Comparison of ENCODE assay signal across 27 mouse cellular contexts in genomic region chr4:47247574-47247973, GRCm38 (mm10). TPM values are rescaled to one million over a fixed set of nuclear protein-coding genes. Genes with fewer than 3 reads are reported as not detected.
DNase-seq lines count a peak whose midpoint lies in the region; ATAC-seq and TF ChIP-seq lines count a peak whose summit lies in the region.
"Had no signal": no experiment of that assay in that cellular context is flagged by ENCODE, and none has a peak within 500 bp of the region (broad histone marks: within the 10 kb centered on the region; RNA-seq: fewer than 3 reads in every experiment).

No protein-coding gene starts in this region.

- 0 out of 2 replicates have a peak, but pooled peaks cover under 1% of the 10 kb centered on the region for H3K36me3 ChIP-seq in heart, embryonic 13.5 days
- no peaks in the 10 kb centered on the region for H3K36me3 ChIP-seq in heart, embryonic 11.5 days (ENCODE audit: control insufficient read depth, insufficient read depth, low read length)
- no peaks in the 10 kb centered on the region for H3K36me3 ChIP-seq in midbrain, embryonic 10.5 days
- H3K36me3 ChIP-seq: forebrain, embryonic 12.5 days; kidney, embryonic 15.5 days; liver, embryonic 13.5 days; midbrain, embryonic 15.5 days; neural tube, embryonic 15.5 days had no signal

- peak overlapping the region; percentile 33; the same call in 1 of the 2 replicates for H3K9ac ChIP-seq in heart, embryonic 13.5 days
- no peak overlapping the region for H3K9ac ChIP-seq in heart, embryonic 11.5 days (ENCODE audit: low read depth, low read length)
- H3K9ac ChIP-seq: forebrain, embryonic 12.5 days; hindbrain, embryonic 14.5 days; kidney, embryonic 15.5 days; liver, embryonic 13.5 days; midbrain, embryonic 15.5 days; neural tube, embryonic 15.5 days had no signal

- H3K9me3 ChIP-seq in heart, embryonic 13.5 days = peaks cover 2% of the 10 kb centered on the region; the same call in 1 of the 2 replicates
- 0 out of 2 replicates have a peak, but pooled peaks cover under 1% of the 10 kb centered on the region for H3K9me3 ChIP-seq in heart, embryonic 11.5 days (replicated peaks; ENCODE audit: control insufficient read depth, low read length)
- no peaks in the 10 kb centered on the region; the same call in 1 of the 2 replicates for H3K9me3 ChIP-seq in midbrain, embryonic 10.5 days (replicated peaks)
- H3K9me3 ChIP-seq: kidney, embryonic 15.5 days; midbrain, embryonic 15.5 days; neural tube, embryonic 15.5 days had no signal

- whole genome bisulfite sequencing in heart, embryonic 13.5 days = 72% methylated on average over 6 of the region's 6 CpGs
- WGBS in heart, embryonic 11.5 days (ENCODE audit: insufficient replicate concordance) = 69% methylated on average over 6 of the region's 6 CpGs
- WGBS in midbrain, embryonic 10.5 days = 76% methylated on average over 6 of the region's 6 CpGs

- TF ChIP-seq CTCF in left cerebral cortex, adult 2 months (IDR thresholded peaks at IDR 0.05) = no peak

- DNase-seq in left cerebral cortex, adult 2 months (ENCODE audit: extremely low spot score in 1 of 2, low spot score in 2 of 2) = no peak
- DNase-seq in left cerebral cortex, adult 11 months (ENCODE audit: low spot score) = no peak
- DNase-seq in brain, adult 2 months (ENCODE audit: low read depth, low spot score) = peak; percentile 69
- peak; percentile 48 for DNase-seq in right cerebral cortex, postnatal 4 days
- DNase-seq in midbrain, embryonic 10.5 days (ENCODE audit: low spot score) = no peak
- DNase-seq: adrenal gland, postnatal 25 days; cerebellum, adult 18-20 months; cerebellum, postnatal 14 days; gastrocnemius, postnatal 14 days; heart, postnatal 10 days; layer of hippocampus, adult 9-11 months; liver, embryonic 13.5 days; lung, adult 18-20 months; thymus, adult 2 months; thymus, postnatal 36 days had no signal

- H3K4me3 ChIP-seq in heart, embryonic 13.5 days = no peak overlapping the region
- H3K4me3 ChIP-seq in heart, embryonic 11.5 days (ENCODE audit: low read depth, low read length) = no peak overlapping the region
- H3K4me3 ChIP-seq in left cerebral cortex, adult 2 months = no peak overlapping the region
- H3K4me3 ChIP-seq in midbrain, embryonic 10.5 days = no peak overlapping the region
- H3K4me3 ChIP-seq: erythroblast, embryonic 14.5 days; forebrain, embryonic 12.5 days; kidney, embryonic 15.5 days; liver, embryonic 13.5 days; midbrain, embryonic 15.5 days; neural tube, embryonic 15.5 days had no signal

- intact Hi-C loops in left cerebral cortex, adult 2 months (cut with DNase I) = no loop called here

- H3K4me2 ChIP-seq in heart, embryonic 13.5 days = no peak overlapping the region
- H3K4me2 ChIP-seq in heart, embryonic 11.5 days = no peak overlapping the region
- H3K4me2 ChIP-seq: forebrain, embryonic 12.5 days; hindbrain, embryonic 14.5 days; kidney, embryonic 15.5 days; liver, embryonic 13.5 days; midbrain, embryonic 15.5 days; neural tube, embryonic 15.5 days had no signal

- H3K27me3 ChIP-seq in heart, embryonic 13.5 days (replicated peaks) = no peaks in the 10 kb centered on the region
- H3K27me3 ChIP-seq in heart, embryonic 11.5 days (ENCODE audit: control insufficient read depth, insufficient read depth, low read length) = no peaks in the 10 kb centered on the region
- H3K27me3 ChIP-seq in midbrain, embryonic 10.5 days (ENCODE audit: low read depth, poor library complexity, severe bottlenecking) = no peaks in the 10 kb centered on the region
- H3K27me3 ChIP-seq: kidney, embryonic 15.5 days; liver, embryonic 13.5 days; midbrain, embryonic 15.5 days; neural tube, embryonic 15.5 days had no signal

- H3K27ac ChIP-seq in heart, embryonic 13.5 days (replicated peaks) = 0 out of 2 replicates have a peak overlapping the region, but pooled peaks have one; percentile 29
- no peak overlapping the region for H3K27ac ChIP-seq in heart, embryonic 11.5 days (ENCODE audit: low read depth, low read length)
- peak overlapping the region; percentile 53 for H3K27ac ChIP-seq in left cerebral cortex, adult 2 months
- no peak overlapping the region for H3K27ac ChIP-seq in midbrain, embryonic 10.5 days (replicated peaks)
- H3K27ac ChIP-seq: forebrain, embryonic 12.5 days; hindbrain, embryonic 14.5 days; kidney, embryonic 15.5 days; liver, embryonic 13.5 days; midbrain, embryonic 15.5 days; neural tube, embryonic 15.5 days had no signal

- H3K4me1 ChIP-seq in heart, embryonic 13.5 days = peaks cover 35% of the 10 kb centered on the region
- H3K4me1 ChIP-seq in heart, embryonic 11.5 days (ENCODE audit: control insufficient read depth, insufficient read depth, low read length) = 0 out of 2 replicates have a peak, but pooled peaks cover 3% of the 10 kb centered on the region
- peaks cover 16% of the 10 kb centered on the region; the same call in 1 of the 2 replicates for H3K4me1 ChIP-seq in midbrain, embryonic 10.5 days
- H3K4me1 ChIP-seq: midbrain, embryonic 15.5 days had no signal

- ATAC-seq in heart, embryonic 13.5 days (ENCODE audit: extremely low read depth, insufficient number of reproducible peaks, low FRiP score, low TSS enrichment) = no peak
- ATAC-seq in heart, embryonic 11.5 days (replicated peaks; ENCODE audit: insufficient number of reproducible peaks, low FRiP score, low TSS enrichment) = no peak
- ATAC-seq: intestine, postnatal 0 days; lung, postnatal 0 days; midbrain, embryonic 15.5 days had no signal

RNA-seq across cellular contexts. Expression of gene Col15a1, which starts 39.6 kb away (rescaled TPM):
- polyA plus RNA-seq in heart, embryonic 13.5 days (2015; fragmentation: Nextera tagmentation; extraction: Ambion mirVana) = 4.7 and 6.4 TPM in 2 replicates
- polyA plus RNA-seq in heart, embryonic 11.5 days (2014; fragmentation: Nextera tagmentation; extraction: Ambion mirVana) = 0.97 and 2.0 TPM in 2 replicates
- total RNA-seq in left cerebral cortex, adult 2 months (2021) = 1 to 10 TPM; 6.1 to 6.7 TPM
- polyA plus RNA-seq in midbrain, embryonic 10.5 days (2016; fragmentation: Nextera tagmentation; extraction: Ambion mirVana) = 2.5 and 2.7 TPM in 2 replicates
- total RNA-seq: granulocyte monocyte progenitor cell, adult 5-6 weeks; hematopoietic stem cell, adult 5-6 weeks had no signal
- polyA plus RNA-seq: erythroblast, embryonic 14.5 days had no signal

Comparison
In these comparisons a context has a peak if more than half of its experiments do, and no peak if none do; other contexts are left out.
1. H3K27ac ChIP-seq: peak in heart, embryonic 13.5 days (single experiment) and left cerebral cortex, adult 2 months (single experiment); none in heart, embryonic 11.5 days (single experiment) and midbrain, embryonic 10.5 days (single experiment).
2. DNase-seq: peak in brain, adult 2 months (single experiment) and right cerebral cortex, postnatal 4 days (single experiment); none in left cerebral cortex, adult 2 months (0 of 2), left cerebral cortex, adult 11 months (single experiment) and midbrain, embryonic 10.5 days (single experiment).